In the genomic region with DNA sequence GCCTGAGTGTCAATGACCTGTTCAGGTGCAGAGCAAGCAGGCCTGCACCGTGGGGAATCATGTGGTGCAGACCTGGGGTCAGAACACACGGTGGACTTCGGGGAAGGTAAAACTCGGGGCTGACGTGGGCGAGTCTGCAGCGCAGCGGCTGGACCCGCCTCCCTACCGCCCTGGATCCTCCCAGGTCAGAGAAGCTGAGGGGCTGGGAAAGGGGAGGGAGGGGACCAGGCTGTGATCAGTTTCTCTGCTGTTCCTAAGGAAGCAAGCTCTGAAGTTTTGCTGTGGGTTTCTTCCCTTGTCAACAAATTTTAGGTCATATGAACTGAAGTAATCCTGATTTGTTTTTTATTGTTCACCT, we compare ENCODE assay signal across 9 mouse cellular contexts. TPM values are rescaled to one million over a fixed set of nuclear protein-coding genes. Genes with fewer than 3 reads are reported as not detected.
DNase-seq lines count a peak whose midpoint lies in the region; ATAC-seq and TF ChIP-seq lines count a peak whose summit lies in the region.
"Not testable (repeated sequence)": the region's sequence is repeated elsewhere in the genome, so short reads cannot be mapped to it uniquely, and the experiment has no call there.
"Had no signal": no experiment of that assay in that cellular context is flagged by ENCODE, and none has a peak within 500 bp of the region (broad histone marks: within the 10 kb centered on the region; RNA-seq: fewer than 3 reads in every experiment).

No protein-coding gene starts in this region.

- H3K36me3 ChIP-seq in heart, adult 2 months (ENCODE audit: control insufficient read depth, insufficient read depth, low read length); hindbrain, embryonic 15.5 days; limb, embryonic 11.5 days (ENCODE audit: control insufficient read depth, insufficient read depth, low read length); lung, embryonic 15.5 days; midbrain, postnatal 0 days (ENCODE audit: insufficient read depth, low read length); testis, adult 2 months (ENCODE audit: control insufficient read depth, insufficient read depth, low read length): not testable (repeated sequence)

- TF ChIP-seq CTCF in Patski (IDR thresholded peaks at IDR 0.05); embryonic fibroblast, embryonic 13.5 days (IDR thresholded peaks at IDR 0.05; ENCODE audit: borderline replicate concordance, insufficient read depth, low read length); heart, adult 2 months (IDR thresholded peaks at IDR 0.05); midbrain, postnatal 0 days (IDR thresholded peaks at IDR 0.05); testis, adult 2 months (IDR thresholded peaks at IDR 0.05; ENCODE audit: control insufficient read depth, insufficient read depth, insufficient replicate concordance, low read depth, low read length): not testable (repeated sequence)

- TF ChIP-seq EP300 in heart, adult 2 months (IDR thresholded peaks at IDR 0.05; ENCODE audit: insufficient read depth, low read depth, low read length) = not testable (repeated sequence)

- not testable (repeated sequence) for H3K27me3 ChIP-seq in Patski; heart, adult 2 months (ENCODE audit: control insufficient read depth, insufficient read depth, low read length); hindbrain, embryonic 15.5 days; limb, embryonic 11.5 days (ENCODE audit: control insufficient read depth, insufficient read depth, low read length); lung, embryonic 15.5 days; midbrain, postnatal 0 days (ENCODE audit: insufficient read depth, low read length); testis, adult 2 months (ENCODE audit: control insufficient read depth, insufficient read depth, low read length)

- in situ Hi-C loops in Patski (cut with MboI; ENCODE audit: low pct_unique_long_range_greater_than_20kb) = not testable (repeated sequence)

- under 1% methylated on average over 10 of the region's 10 CpGs for WGBS in heart, adult 2 months
- WGBS in hindbrain, embryonic 15.5 days = 0% methylated on average over 10 of the region's 10 CpGs
- WGBS in limb, embryonic 11.5 days = under 1% methylated on average over 10 of the region's 10 CpGs
- WGBS in lung, embryonic 15.5 days = 0% methylated on average over 10 of the region's 10 CpGs
- under 1% methylated on average over 10 of the region's 10 CpGs for WGBS in midbrain, postnatal 0 days

- intact Hi-C loops in heart, adult 2 months (cut with DNase I) = not testable (repeated sequence)

- H3K27ac ChIP-seq in embryonic fibroblast, embryonic 13.5 days (ENCODE audit: insufficient read depth, low read length) = 0 out of 2 replicates have a peak overlapping the region, but pooled peaks have one; percentile 60
- peak overlapping the region; percentile 70 for H3K27ac ChIP-seq in heart, adult 2 months
- peak overlapping the region; percentile 80 for H3K27ac ChIP-seq in hindbrain, embryonic 15.5 days (replicated peaks)
- not testable (repeated sequence) for H3K27ac ChIP-seq in limb, embryonic 11.5 days (replicated peaks; ENCODE audit: low read depth, low read length)
- peak overlapping the region; percentile 71 for H3K27ac ChIP-seq in lung, embryonic 15.5 days
- H3K27ac ChIP-seq in midbrain, postnatal 0 days (ENCODE audit: low read depth, low read length) = peak overlapping the region; percentile 21; the same call in 1 of the 2 replicates
- peak overlapping the region; percentile 76 for H3K27ac ChIP-seq in testis, adult 2 months (ENCODE audit: control insufficient read depth, insufficient read depth, low read depth, low read length)

- not testable (repeated sequence) for TF ChIP-seq POLR2A in embryonic fibroblast, embryonic 13.5 days (IDR thresholded peaks at IDR 0.05; ENCODE audit: low read depth, low read length); heart, adult 2 months (IDR thresholded peaks at IDR 0.05; ENCODE audit: insufficient read depth, low read depth, low read length); testis, adult 2 months (IDR thresholded peaks at IDR 0.05; ENCODE audit: control insufficient read depth, low read depth, low read length)

- not testable (repeated sequence) for DNase-seq in Patski (ENCODE audit: low read depth, low spot score); heart, adult 2 months; limb, embryonic 11.5 days (ENCODE audit: low spot score); midbrain, postnatal 0 days (ENCODE audit: low spot score)

- H3K79me2 ChIP-seq in heart, adult 2 months (replicated peaks; ENCODE audit: control insufficient read depth, insufficient read depth, low read length) = not testable (repeated sequence)

- POLR2A ChIA-PET in Patski (lab: Charles Lee) = not testable (repeated sequence)

- ATAC-seq in Patski = peak; percentile 82
- ATAC-seq in hindbrain, embryonic 15.5 days (ENCODE audit: low FRiP score, low read depth) = peak; percentile 90
- peak; percentile 90 for ATAC-seq in limb, embryonic 11.5 days (ENCODE audit: insufficient number of reproducible peaks, low FRiP score, low TSS enrichment, low read depth)
- ATAC-seq in lung, embryonic 15.5 days (ENCODE audit: borderline replicate concordance, extremely low read depth, low FRiP score, low TSS enrichment) = peak; percentile 90
- ATAC-seq in midbrain, postnatal 0 days (ENCODE audit: low FRiP score) = peak; percentile 85; the same call in 1 of the 2 replicates

- peak overlapping the region; percentile 42 for H3K9ac ChIP-seq in heart, adult 2 months (ENCODE audit: low read depth, low read length)
- peak overlapping the region; percentile 50 for H3K9ac ChIP-seq in hindbrain, embryonic 15.5 days
- H3K9ac ChIP-seq in limb, embryonic 11.5 days (ENCODE audit: low read length) = not testable (repeated sequence)
- peak overlapping the region; percentile 22; the same call in 1 of the 2 replicates for H3K9ac ChIP-seq in lung, embryonic 15.5 days
- H3K9ac ChIP-seq in midbrain, postnatal 0 days (replicated peaks; ENCODE audit: low read length, poor library complexity, severe bottlenecking) = peak overlapping the region; percentile 46; the same call in 1 of the 2 replicates

- H3K9me3 ChIP-seq in hindbrain, embryonic 15.5 days; limb, embryonic 11.5 days (ENCODE audit: control insufficient read depth, low read length); lung, embryonic 15.5 days; midbrain, postnatal 0 days (ENCODE audit: low read length): not testable (repeated sequence)

- H3K4me2 ChIP-seq in hindbrain, embryonic 15.5 days = peak overlapping the region; percentile 78
- H3K4me2 ChIP-seq in limb, embryonic 11.5 days (ENCODE audit: low read depth, severe bottlenecking) = peak overlapping the region; percentile 43
- H3K4me2 ChIP-seq in lung, embryonic 15.5 days = peak overlapping the region; percentile 62
- H3K4me2 ChIP-seq in midbrain, postnatal 0 days (ENCODE audit: low read depth, low read length, poor library complexity, severe bottlenecking) = peak overlapping the region; percentile 47

- H3K4me1 ChIP-seq in embryonic fibroblast, embryonic 13.5 days (ENCODE audit: control insufficient read depth, insufficient read depth, low read length); heart, adult 2 months (ENCODE audit: control insufficient read depth, insufficient read depth, low read length); hindbrain, embryonic 15.5 days (replicated peaks); limb, embryonic 11.5 days (ENCODE audit: control insufficient read depth, insufficient read depth, low read length); lung, embryonic 15.5 days; midbrain, postnatal 0 days (ENCODE audit: insufficient read depth, low read length); testis, adult 2 months (ENCODE audit: control insufficient read depth, insufficient read depth, low read length): not testable (repeated sequence)

- peak overlapping the region; percentile 58 for H3K4me3 ChIP-seq in embryonic fibroblast, embryonic 13.5 days (ENCODE audit: insufficient read depth, low read length)
- H3K4me3 ChIP-seq in heart, adult 2 months = peak overlapping the region; percentile 61
- peak overlapping the region; percentile 51 for H3K4me3 ChIP-seq in hindbrain, embryonic 15.5 days
- H3K4me3 ChIP-seq in limb, embryonic 11.5 days (ENCODE audit: low read depth, low read length) = peak overlapping the region; percentile 31
- H3K4me3 ChIP-seq in lung, embryonic 15.5 days = peak overlapping the region; percentile 50
- H3K4me3 ChIP-seq in midbrain, postnatal 0 days (ENCODE audit: low read depth, low read length) = peak overlapping the region; percentile 42
- H3K4me3 ChIP-seq in testis, adult 2 months (ENCODE audit: control insufficient read depth, low read depth, low read length) = peak overlapping the region; percentile 88

- CTCF ChIA-PET in Patski (lab: Charles Lee) = not testable (repeated sequence)

RNA-seq across cellular contexts. Expression of gene Gm10226, which starts 11.7 kb away (rescaled TPM):
- 14.7 TPM for polyA plus RNA-seq in Patski (2021)
- 4.2 and 10.9 TPM in 2 replicates for polyA plus RNA-seq in embryonic fibroblast, embryonic 13.5 days (2011; ENCODE audit: insufficient read length, low read depth, missing spikeins)
- 1 to 10 TPM; 2.2 to 2.4 TPM for total RNA-seq in heart, adult 2 months (2021)
- polyA plus RNA-seq in heart, adult 2 months (2012; rRNA removed) = not detected in 2 replicates
- polyA plus RNA-seq in hindbrain, embryonic 15.5 days (2015; fragmentation: Nextera tagmentation; extraction: Ambion mirVana) = 14.3 and 17.4 TPM in 2 replicates
- 9.4 and 10.1 TPM in 2 replicates for polyA plus RNA-seq in limb, embryonic 11.5 days (2014; fragmentation: Nextera tagmentation; extraction: Ambion mirVana)
- polyA plus RNA-seq in lung, embryonic 15.5 days (2015; fragmentation: Nextera tagmentation; extraction: Ambion mirVana) = 6.3 and 7.0 TPM in 2 replicates
- not detected in 2 replicates for total RNA-seq in midbrain, postnatal 0 days (2014; rRNA removed)
- 7.2 and 7.7 TPM in 2 replicates for polyA plus RNA-seq in midbrain, postnatal 0 days (2015; fragmentation: Nextera tagmentation; extraction: Ambion mirVana)
- not detected in 2 replicates for polyA plus RNA-seq in testis, adult 2 months (2012; rRNA removed)
- total RNA-seq: adrenal gland, adult 18-20 months had no signal

RNA-seq across cellular contexts. Expression of gene Zfp760, which starts 27.5 kb away (rescaled TPM):
- polyA plus RNA-seq in Patski (2021) = 7.7 TPM
- 6.4 and 9.0 TPM in 2 replicates for polyA plus RNA-seq in embryonic fibroblast, embryonic 13.5 days (2011; ENCODE audit: insufficient read length, low read depth, missing spikeins)
- 1 to 10 TPM; 1.3 to 1.5 TPM for total RNA-seq in heart, adult 2 months (2021)
- polyA plus RNA-seq in heart, adult 2 months (2012; rRNA removed) = 0.53 and 1.3 TPM in 2 replicates
- polyA plus RNA-seq in hindbrain, embryonic 15.5 days (2015; fragmentation: Nextera tagmentation; extraction: Ambion mirVana) = 11.0 and 12.2 TPM in 2 replicates
- 20.8 and 25.8 TPM in 2 replicates for polyA plus RNA-seq in limb, embryonic 11.5 days (2014; fragmentation: Nextera tagmentation; extraction: Ambion mirVana)
- 12.3 and 12.8 TPM in 2 replicates for polyA plus RNA-seq in lung, embryonic 15.5 days (2015; fragmentation: Nextera tagmentation; extraction: Ambion mirVana)
- total RNA-seq in midbrain, postnatal 0 days (2014; rRNA removed) = 6.0 and 6.8 TPM in 2 replicates
- polyA plus RNA-seq in midbrain, postnatal 0 days (2015; fragmentation: Nextera tagmentation; extraction: Ambion mirVana) = 3.9 and 4.1 TPM in 2 replicates
- polyA plus RNA-seq in testis, adult 2 months (2012; rRNA removed) = 0.30 and 0.36 TPM in 2 replicates

RNA-seq across cellular contexts. Expression of gene Zfp983, which starts 29.6 kb away (rescaled TPM):
- 11.4 TPM for polyA plus RNA-seq in Patski (2021)
- 2.9 and 4.6 TPM in 2 replicates for polyA plus RNA-seq in embryonic fibroblast, embryonic 13.5 days (2011; ENCODE audit: insufficient read length, low read depth, missing spikeins)
- total RNA-seq in heart, adult 2 months (2021) = 1 to 10 TPM; 2.1 to 2.4 TPM
- polyA plus RNA-seq in heart, adult 2 months (2012; rRNA removed) = 0.35 and 1.3 TPM in 2 replicates
- polyA plus RNA-seq in hindbrain, embryonic 15.5 days (2015; fragmentation: Nextera tagmentation; extraction: Ambion mirVana) = 11.8 and 12.3 TPM in 2 replicates
- polyA plus RNA-seq in limb, embryonic 11.5 days (2014; fragmentation: Nextera tagmentation; extraction: Ambion mirVana) = 4.8 and 4.9 TPM in 2 replicates
- polyA plus RNA-seq in lung, embryonic 15.5 days (2015; fragmentation: Nextera tagmentation; extraction: Ambion mirVana) = 2.9 and 3.5 TPM in 2 replicates
- total RNA-seq in midbrain, postnatal 0 days (2014; rRNA removed) = 5.4 and 8.0 TPM in 2 replicates
- 5.6 and 7.4 TPM in 2 replicates for polyA plus RNA-seq in midbrain, postnatal 0 days (2015; fragmentation: Nextera tagmentation; extraction: Ambion mirVana)
- polyA plus RNA-seq in testis, adult 2 months (2012; rRNA removed) = 0.12 and 0.14 TPM in 2 replicates

RNA-seq across cellular contexts. Expression of gene Zfp229, which starts 50.6 kb away (rescaled TPM):
- 6.2 TPM for polyA plus RNA-seq in Patski (2021)
- polyA plus RNA-seq in embryonic fibroblast, embryonic 13.5 days (2011; ENCODE audit: insufficient read length, low read depth, missing spikeins) = 7.1 and 9.9 TPM in 2 replicates
- total RNA-seq in heart, adult 2 months (2021) = 1 to 10 TPM; 5.1 to 5.9 TPM
- polyA plus RNA-seq in heart, adult 2 months (2012; rRNA removed) = 1.5 and 3.3 TPM in 2 replicates
- 9.8 and 10.0 TPM in 2 replicates for polyA plus RNA-seq in hindbrain, embryonic 15.5 days (2015; fragmentation: Nextera tagmentation; extraction: Ambion mirVana)
- 8.4 and 10.4 TPM in 2 replicates for polyA plus RNA-seq in limb, embryonic 11.5 days (2014; fragmentation: Nextera tagmentation; extraction: Ambion mirVana)
- polyA plus RNA-seq in lung, embryonic 15.5 days (2015; fragmentation: Nextera tagmentation; extraction: Ambion mirVana) = 7.0 and 7.1 TPM in 2 replicates
- 11.7 and 15.3 TPM in 2 replicates for total RNA-seq in midbrain, postnatal 0 days (2014; rRNA removed)
- polyA plus RNA-seq in midbrain, postnatal 0 days (2015; fragmentation: Nextera tagmentation; extraction: Ambion mirVana) = 6.3 and 7.5 TPM in 2 replicates
- polyA plus RNA-seq in testis, adult 2 months (2012; rRNA removed) = 1.0 and 1.5 TPM in 2 replicates

Comparison
In these comparisons a context has a peak if more than half of its experiments do, and no peak if none do; other contexts are left out.
1. H3K4me3 ChIP-seq: peak in every context shown above with its lines; median percentile 88 in testis, adult 2 months; 61 in heart, adult 2 months; 58 in embryonic fibroblast, embryonic 13.5 days; 51 in hindbrain, embryonic 15.5 days; 50 in lung, embryonic 15.5 days; 42 in midbrain, postnatal 0 days; 31 in limb, embryonic 11.5 days.